Mouse (Mus musculus) T-cell, adult 66 days (primary cell): ENCODE measurements around the gene Mthfd2. TPM values are rescaled to one million over a fixed set of nuclear protein-coding genes. Genes with fewer than 3 reads are reported as not detected.

Experiments
- total RNA-seq, 2 experiments: library from RNA; stranded (reverse); gene quantifications; 3 replicates in 1 of 2; 4 replicates in 1 of 2; pipeline ENCODE4 v1.2.4; 2023

The Mthfd2 gene
- 10 to 100 TPM; 42.1 to 52.4 TPM for total RNA-seq

DNA sequence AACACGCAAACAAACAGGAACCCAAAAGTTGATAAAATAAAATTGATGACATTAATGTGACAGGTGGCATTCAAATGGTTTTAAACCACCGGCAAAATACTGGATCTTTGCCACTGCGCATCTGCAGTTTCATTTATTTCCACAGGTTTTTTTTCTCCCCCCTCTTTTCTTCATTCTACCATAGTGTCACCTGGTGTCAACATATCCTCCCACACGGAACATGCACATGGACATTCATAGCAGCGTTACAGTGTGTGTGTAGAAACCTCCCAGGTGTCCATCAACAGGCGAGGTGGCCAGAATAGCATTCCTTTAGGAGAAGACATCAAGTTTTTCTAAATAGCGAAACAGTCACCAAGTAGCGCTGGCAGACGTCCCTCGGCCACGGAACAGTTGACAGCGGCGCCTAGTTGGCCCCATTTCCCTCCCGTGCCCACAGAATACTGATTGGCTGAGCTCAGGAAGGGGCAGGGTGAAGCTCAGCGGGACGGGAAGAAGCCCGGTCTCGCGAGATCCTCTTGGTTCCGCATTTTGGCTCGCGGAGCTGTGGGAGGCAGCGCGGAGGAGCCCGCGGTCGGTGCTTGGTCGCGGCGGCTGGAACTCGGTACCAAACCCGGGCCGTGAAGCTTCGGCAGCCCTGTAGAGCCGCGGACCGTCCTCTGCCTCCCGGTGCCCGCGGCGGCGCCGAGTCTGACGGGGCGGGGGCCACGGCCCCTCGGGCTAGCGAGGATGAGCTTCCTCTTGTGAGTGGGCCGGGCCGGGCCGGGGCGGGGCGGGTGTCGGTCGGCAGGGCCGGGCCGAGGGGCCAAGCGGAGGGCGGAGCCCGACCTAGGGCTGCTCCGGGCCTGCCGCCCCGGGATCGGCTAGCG is at the start of gene Mthfd2, which contains the start of gene Mob1a:
Mthfd2 (minus strand) TSS at position 384 of the 869 bp plus-strand sequence.
Mob1a (plus strand) TSS at position 492 of the 869 bp plus-strand sequence.

DNA sequence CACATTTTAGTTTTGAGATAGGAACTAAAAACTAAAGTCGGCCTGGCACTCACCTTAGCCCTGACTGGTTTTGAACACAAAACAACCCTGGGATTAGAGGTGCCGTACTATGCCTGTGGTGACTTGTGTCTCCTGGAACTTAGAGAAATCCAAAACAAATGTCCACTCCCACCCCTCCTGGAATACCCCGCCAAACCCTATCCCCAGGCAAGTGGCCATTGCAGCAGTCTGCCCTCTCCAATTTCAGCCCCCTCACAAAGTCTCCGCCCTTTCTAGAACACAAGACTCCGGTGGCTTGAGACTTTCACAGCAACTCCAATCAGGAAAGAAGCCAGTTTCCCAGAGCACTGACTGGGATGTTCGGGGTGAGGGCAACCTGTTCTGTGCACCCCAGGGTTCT is 23.2 kb upstream of the Mthfd2 start, which contains the start of gene Bola3:
Bola3 (plus strand) TSS at position 275 of the 400 bp plus-strand sequence.

Other genes starting within 250 kb of the Mthfd2 start
- gene Pcgf1, start 248.0 kb downstream of the Mthfd2 start, total RNA-seq, result 10 to 100 TPM; 28.2 to 31.7 TPM
- gene Lbx2, start 239.5 kb downstream of the Mthfd2 start, total RNA-seq, result not detected
- 10 to 100 TPM in 1 of 2 experiments, 1 to 10 TPM in 1; 8.4 to 11.3 TPM for gene Ccdc142, start 224.3 kb downstream of the Mthfd2 start, total RNA-seq
- 10 to 100 TPM; 10.5 to 11.2 TPM for gene Gm42688, start 224.3 kb downstream of the Mthfd2 start, total RNA-seq
- 10 to 100 TPM; 28.3 to 31.2 TPM for gene Mrpl53, start 216.9 kb downstream of the Mthfd2 start, total RNA-seq
- gene Mogs, start 210.4 kb downstream of the Mthfd2 start, total RNA-seq, result 10 to 100 TPM; 53.2 to 53.7 TPM
- gene Wbp1, start 204.3 kb downstream of the Mthfd2 start, total RNA-seq, result 10 to 100 TPM; 34.0 to 41.6 TPM
- 10 to 100 TPM; 34.1 to 35.9 TPM for gene Ino80b, start 200.5 kb downstream of the Mthfd2 start, total RNA-seq
- gene Rtkn, start 190.4 kb downstream of the Mthfd2 start, total RNA-seq, result not detected
- 1 to 10 TPM in 1 of 2 experiments, under 1 TPM in 1; 0.89 to 1.7 TPM for gene Wdr54, start 169.5 kb downstream of the Mthfd2 start, total RNA-seq
- not detected for gene 1700003E16Rik, start 169.5 kb downstream of the Mthfd2 start, total RNA-seq
- 100 to 1,000 TPM; 117 to 120 TPM for gene Dctn1, start 160.0 kb downstream of the Mthfd2 start, total RNA-seq
- gene Slc4a5, start 106.1 kb downstream of the Mthfd2 start, total RNA-seq, result not detected
- gene Mob1a, start 108 bp upstream of the Mthfd2 start, total RNA-seq, result 100 to 1,000 TPM; 113 to 127 TPM
- 10 to 100 TPM; 33.9 to 37.3 TPM for gene Bola3, start 23.2 kb upstream of the Mthfd2 start, total RNA-seq
- 100 to 1,000 TPM; 158 to 168 TPM for gene Tet3, start 133.2 kb upstream of the Mthfd2 start, total RNA-seq
- 10 to 100 TPM; 49.1 to 52.2 TPM for gene Dguok, start 181.1 kb upstream of the Mthfd2 start, total RNA-seq
- 1 to 10 TPM; 1.1 to 1.2 TPM for gene Actg2, start 210.4 kb upstream of the Mthfd2 start, total RNA-seq
- gene Stambp, start 246.8 kb upstream of the Mthfd2 start, total RNA-seq, result 10 to 100 TPM; 21.1 to 21.8 TPM